Mouse (Mus musculus): ENCODE data around the gene Lrrc41. TPM values are rescaled to one million over a fixed set of nuclear protein-coding genes. Genes with fewer than 3 reads are reported as not detected.

The Lrrc41 gene
- polyA plus RNA-seq, 1 experiment from 2014 or later, result 65.3 TPM

- Histone ChIP-seq H3K36me3 (peaks cover 74% of the 10 kb centered on the region), H3K27me3 (replicated peaks) (no peaks in the 10 kb centered on the region), H3K4me2 (no peak overlapping the region), H3K9me3 (no peaks in the 10 kb centered on the region), H3K9ac (no peak overlapping the region), H3K4me3 (replicated peaks) (no peak overlapping the region), H3K27ac (no peak overlapping the region), H3K4me1 (no peaks in the 10 kb centered on the region)
- 92% methylated on average over 10 of the region's 10 CpGs for WGBS
- ATAC-seq (ENCODE audit: insufficient read depth, low FRiP score, low read depth), result no peak
Measured at GRCm38 (mm10) chr4:116096291-116096690, 21.2 kb downstream of the Lrrc41 start.

- H3K4me3 ChIP-seq (replicated peaks), result no peak overlapping the region
- H3K4me1 ChIP-seq, result no peaks in the 10 kb centered on the region
- peaks cover 67% of the 10 kb centered on the region for H3K36me3 ChIP-seq
- no peaks in the 10 kb centered on the region for H3K9me3 ChIP-seq
- ATAC-seq (ENCODE audit: insufficient read depth, low FRiP score, low read depth), result 0 out of 2 replicates have a peak, but pooled peaks have one; percentile 21
- no peak overlapping the region for H3K27ac ChIP-seq
- WGBS, result 67% methylated on average over 8 of the region's 8 CpGs
- H3K4me2 ChIP-seq, result no peak overlapping the region
- no peaks in the 10 kb centered on the region for H3K27me3 ChIP-seq (replicated peaks)
- no peak overlapping the region for H3K9ac ChIP-seq
Measured at GRCm38 (mm10) chr4:116097211-116097610, 22.1 kb downstream of the Lrrc41 start.

- H3K9ac ChIP-seq, result no peak overlapping the region
- WGBS, result 74% methylated on average over 7 of the region's 7 CpGs
- no peak overlapping the region for H3K4me2 ChIP-seq
- H3K36me3 ChIP-seq, result peaks cover 44% of the 10 kb centered on the region
- H3K4me1 ChIP-seq, result no peaks in the 10 kb centered on the region
- no peaks in the 10 kb centered on the region for H3K27me3 ChIP-seq (replicated peaks)
- no peaks in the 10 kb centered on the region for H3K9me3 ChIP-seq
- ATAC-seq (ENCODE audit: insufficient read depth, low FRiP score, low read depth), result peak; percentile 47; the same call in 1 of the 2 replicates
- no peak overlapping the region for H3K27ac ChIP-seq
- no peak overlapping the region for H3K4me3 ChIP-seq (replicated peaks)
Measured at GRCm38 (mm10) chr4:116100959-116101358, 25.9 kb downstream of the Lrrc41 start.

- H3K27ac ChIP-seq, result no peak overlapping the region
- H3K4me3 ChIP-seq (replicated peaks), result no peak overlapping the region
- no peaks in the 10 kb centered on the region for H3K9me3 ChIP-seq
- 0 out of 2 replicates have a peak, but pooled peaks cover 7% of the 10 kb centered on the region for H3K36me3 ChIP-seq
- no peak overlapping the region for H3K9ac ChIP-seq
- ATAC-seq (ENCODE audit: insufficient read depth, low FRiP score, low read depth), result no peak
- H3K27me3 ChIP-seq (replicated peaks), result no peaks in the 10 kb centered on the region
- H3K4me1 ChIP-seq, result no peaks in the 10 kb centered on the region
- WGBS, result 93% methylated on average over 5 of the region's 5 CpGs
- H3K4me2 ChIP-seq, result no peak overlapping the region
Measured at GRCm38 (mm10) chr4:116105278-116105677, 30.2 kb downstream of the Lrrc41 start.

GRCm38 (mm10) chr4:116110695-116111094 lies 35.6 kb downstream of the Lrrc41 start:
- Histone ChIP-seq H3K4me3 (replicated peaks) (no peak overlapping the region), H3K9me3 (no peaks in the 10 kb centered on the region), H3K27ac (no peak overlapping the region), H3K4me2 (no peak overlapping the region), H3K4me1 (no peaks in the 10 kb centered on the region), H3K27me3 (replicated peaks) (no peaks in the 10 kb centered on the region), H3K36me3 (no peaks in the 10 kb centered on the region), H3K9ac (no peak overlapping the region)
- no peak for ATAC-seq (ENCODE audit: insufficient read depth, low FRiP score, low read depth)
- WGBS, result 89% methylated on average over 6 of the region's 6 CpGs

- 86% methylated on average over 2 of the region's 2 CpGs for WGBS
- no peaks in the 10 kb centered on the region for H3K36me3 ChIP-seq
- no peaks in the 10 kb centered on the region for H3K4me1 ChIP-seq
- H3K4me2 ChIP-seq, result no peak overlapping the region
- H3K9me3 ChIP-seq, result no peaks in the 10 kb centered on the region
- no peak overlapping the region for H3K4me3 ChIP-seq (replicated peaks)
- no peak for ATAC-seq (ENCODE audit: insufficient read depth, low FRiP score, low read depth)
- H3K9ac ChIP-seq, result no peak overlapping the region
- no peak overlapping the region for H3K27ac ChIP-seq
- H3K27me3 ChIP-seq (replicated peaks), result no peaks in the 10 kb centered on the region
Measured at GRCm38 (mm10) chr4:116111486-116111885, 36.4 kb downstream of the Lrrc41 start.

- no peak for ATAC-seq (ENCODE audit: insufficient read depth, low FRiP score, low read depth)
- Histone ChIP-seq H3K4me3 (replicated peaks) (peak overlapping the region; percentile 61), H3K36me3 (no peaks in the 10 kb centered on the region), H3K9me3 (no peaks in the 10 kb centered on the region), H3K27ac (no peak overlapping the region), H3K27me3 (replicated peaks) (no peaks in the 10 kb centered on the region), H3K4me2 (peak overlapping the region; percentile 60), H3K9ac (peak overlapping the region; percentile 48; the same call in 1 of the 2 replicates), H3K4me1 (peaks cover 8% of the 10 kb centered on the region)
- WGBS, result 0% methylated on average over 1 of the region's 1 CpGs
Measured at GRCm38 (mm10) chr4:116122762-116123161, 47.7 kb downstream of the Lrrc41 start.

- Histone ChIP-seq H3K4me3 (replicated peaks) (peak within 1 kb of the TSS; percentile 61), H3K4me2 (peak within 1 kb of the TSS; percentile 60), H3K4me1 (peaks cover 8% of the 10 kb centered on the region), H3K36me3 (no peaks in the 10 kb centered on the region), H3K9ac (peak within 1 kb of the TSS; percentile 48), H3K27ac (peak within 1 kb of the TSS; percentile 60; the same call in 1 of the 2 replicates), H3K9me3 (no peaks in the 10 kb centered on the region), H3K27me3 (replicated peaks) (no peaks in the 10 kb centered on the region)
- 6% methylated on average over 24 of the region's 24 CpGs for WGBS
- ATAC-seq (ENCODE audit: insufficient read depth, low FRiP score, low read depth), result peak; percentile 95
Measured at GRCm38 (mm10) chr4:116123602-116124519, 48.8 kb downstream of the Lrrc41 start, which contains the start of the genes Rad54l and Pomgnt1. TSS of gene Rad54l (minus strand) at chr4:116123690. TSS of gene Pomgnt1 (plus strand) at chr4:116123840.

GRCm38 (mm10) chr4:116125803-116126386 lies 50.8 kb downstream of the Lrrc41 start:
- no peak overlapping the region for H3K4me2 ChIP-seq
- no peaks in the 10 kb centered on the region for H3K9me3 ChIP-seq
- H3K4me1 ChIP-seq, result peaks cover 8% of the 10 kb centered on the region
- no peak overlapping the region for H3K9ac ChIP-seq
- H3K27ac ChIP-seq, result 0 out of 2 replicates have a peak overlapping the region, but pooled peaks have one; percentile 16
- 76% methylated on average over 4 of the region's 4 CpGs for WGBS
- no peak overlapping the region for H3K4me3 ChIP-seq (replicated peaks)
- no peak for ATAC-seq (ENCODE audit: insufficient read depth, low FRiP score, low read depth)
- H3K27me3 ChIP-seq (replicated peaks), result no peaks in the 10 kb centered on the region
- H3K36me3 ChIP-seq, result no peaks in the 10 kb centered on the region

GRCm38 (mm10) chr4:116127956-116128355 lies 52.9 kb downstream of the Lrrc41 start:
- H3K27ac ChIP-seq, result no peak overlapping the region
- H3K27me3 ChIP-seq (replicated peaks), result no peaks in the 10 kb centered on the region
- H3K36me3 ChIP-seq, result no peaks in the 10 kb centered on the region
- H3K4me1 ChIP-seq, result peaks cover 3% of the 10 kb centered on the region
- H3K9ac ChIP-seq, result no peak overlapping the region
- H3K4me2 ChIP-seq, result no peak overlapping the region
- no peak for ATAC-seq (ENCODE audit: insufficient read depth, low FRiP score, low read depth)
- H3K9me3 ChIP-seq, result no peaks in the 10 kb centered on the region
- H3K4me3 ChIP-seq (replicated peaks), result no peak overlapping the region
- WGBS, result 85% methylated on average over 6 of the region's 6 CpGs

GRCm38 (mm10) chr4:116133126-116133525 lies 58.1 kb downstream of the Lrrc41 start:
- Histone ChIP-seq H3K36me3 (0 out of 2 replicates have a peak, but pooled peaks cover 3% of the 10 kb centered on the region), H3K4me3 (replicated peaks) (no peak overlapping the region), H3K27me3 (replicated peaks) (no peaks in the 10 kb centered on the region), H3K4me2 (no peak overlapping the region), H3K27ac (no peak overlapping the region), H3K9ac (no peak overlapping the region), H3K4me1 (no peaks in the 10 kb centered on the region), H3K9me3 (no peaks in the 10 kb centered on the region)
- 70% methylated on average over 4 of the region's 4 CpGs for WGBS
- ATAC-seq (ENCODE audit: insufficient read depth, low FRiP score, low read depth), result no peak

GRCm38 (mm10) chr4:116134990-116135389 lies 59.9 kb downstream of the Lrrc41 start:
- Histone ChIP-seq H3K4me3 (replicated peaks) (no peak overlapping the region), H3K4me2 (no peak overlapping the region), H3K36me3 (0 out of 2 replicates have a peak, but pooled peaks cover 3% of the 10 kb centered on the region), H3K4me1 (no peaks in the 10 kb centered on the region), H3K9ac (no peak overlapping the region), H3K9me3 (no peaks in the 10 kb centered on the region), H3K27me3 (replicated peaks) (no peaks in the 10 kb centered on the region), H3K27ac (no peak overlapping the region)
- WGBS, result 26% methylated on average over 2 of the region's 2 CpGs
- ATAC-seq (ENCODE audit: insufficient read depth, low FRiP score, low read depth), result no peak

Data from stomach, embryonic 15.5 days (tissue).